Mouse (Mus musculus) MEL-GATA-1-ER (cell line): ENCODE measurements around the gene Olfr131.
"Not testable (repeated sequence)": the region's sequence is repeated elsewhere in the genome, so short reads cannot be mapped to it uniquely, and the experiment has no call there.

Source experiments
- DNase-seq: peaks from one replicate; pipeline ENCODE4 v3.0.0-alpha.2; 2012; ENCODE audit warnings: low read depth; ENCODE audit errors: extremely low read depth

Olfr131 gene

DNA sequence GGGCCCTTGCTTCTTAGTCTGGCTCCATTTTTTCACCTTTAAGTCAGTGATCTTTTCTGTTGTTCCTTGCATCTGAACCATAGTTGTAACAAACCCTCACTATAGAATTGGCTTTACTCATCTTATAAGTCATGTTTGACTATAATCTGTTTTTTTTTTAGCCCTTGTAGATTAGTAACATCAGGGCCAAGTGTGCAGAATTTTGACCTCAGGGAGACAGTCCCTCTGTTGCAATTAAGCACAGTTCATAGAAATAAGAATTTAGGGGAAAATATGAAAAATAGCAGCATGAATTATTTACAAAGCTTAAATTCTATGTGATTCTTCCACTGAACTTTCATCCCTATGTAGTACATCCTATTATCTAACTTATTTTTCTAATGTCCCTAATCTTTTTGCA is at the start of gene Olfr131:
TSS of gene Olfr131 (minus strand) at position 101 of the 400 bp plus-strand sequence.
- DNase-seq: no peak

DNA sequence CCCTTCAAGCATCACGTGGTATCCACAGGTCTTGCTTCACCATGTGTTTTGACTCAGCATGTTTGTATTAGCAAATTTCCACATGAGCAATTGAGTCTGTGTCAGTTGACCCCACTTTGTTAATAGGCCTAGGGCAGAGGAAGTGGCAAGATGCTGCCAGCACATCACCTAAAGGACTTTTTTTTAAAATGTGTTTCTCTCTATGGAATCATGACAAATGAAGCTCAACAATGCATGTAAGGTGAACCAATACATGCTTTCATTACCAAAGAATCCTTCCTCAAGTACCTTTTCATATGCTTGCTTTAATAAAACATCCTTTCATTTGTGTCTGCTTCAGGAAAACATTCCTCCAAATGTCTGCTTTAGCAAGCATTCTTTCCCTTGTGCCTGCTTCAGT is 45.9 kb upstream of the Olfr131 start, which contains the start of gene Olfr132:
TSS of gene Olfr132 (minus strand) at position 101 of the 400 bp plus-strand sequence.
- DNase-seq: no peak

DNA sequence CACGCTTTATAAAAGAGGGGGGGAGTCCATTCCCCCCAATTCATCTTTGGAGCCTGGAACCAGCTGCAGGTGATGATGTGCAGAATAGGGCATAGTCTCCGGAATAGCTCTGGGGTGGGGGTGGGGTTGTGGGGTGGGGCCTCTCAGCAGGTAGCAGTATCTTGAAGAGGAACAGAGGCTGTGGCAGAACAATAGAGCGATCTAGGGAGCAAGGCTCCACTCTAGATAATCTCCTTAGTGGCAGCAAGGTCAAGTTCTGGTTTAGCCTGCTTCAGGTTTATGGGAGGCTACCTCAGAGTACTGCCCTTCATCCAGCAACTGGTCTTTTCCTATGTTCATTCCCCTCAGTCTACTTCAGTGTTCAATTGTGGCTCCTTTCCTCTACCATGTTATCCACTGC is 36.9 kb upstream of the Olfr131 start:
- not testable (repeated sequence) for DNase-seq

DNA sequence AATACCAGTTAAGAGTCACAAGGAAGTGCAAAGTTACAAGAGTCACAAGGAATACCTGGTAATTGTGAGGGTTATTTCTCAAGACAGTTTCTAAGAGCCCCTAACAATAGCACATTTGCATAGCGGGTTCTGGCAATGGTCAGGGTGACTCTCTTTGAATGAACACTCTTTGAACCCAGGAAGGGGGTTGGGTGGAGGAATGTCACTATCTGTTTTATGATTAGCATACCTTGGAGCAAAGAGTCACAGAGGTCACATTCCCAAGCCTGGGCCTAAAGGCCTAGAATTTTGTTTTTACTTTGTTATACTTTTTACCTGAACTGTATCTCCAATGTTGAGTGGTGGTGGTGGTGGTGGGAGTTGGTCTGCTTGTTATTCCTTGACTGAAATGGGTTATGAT is 35.7 kb upstream of the Olfr131 start:
- not testable (repeated sequence) for DNase-seq

DNA sequence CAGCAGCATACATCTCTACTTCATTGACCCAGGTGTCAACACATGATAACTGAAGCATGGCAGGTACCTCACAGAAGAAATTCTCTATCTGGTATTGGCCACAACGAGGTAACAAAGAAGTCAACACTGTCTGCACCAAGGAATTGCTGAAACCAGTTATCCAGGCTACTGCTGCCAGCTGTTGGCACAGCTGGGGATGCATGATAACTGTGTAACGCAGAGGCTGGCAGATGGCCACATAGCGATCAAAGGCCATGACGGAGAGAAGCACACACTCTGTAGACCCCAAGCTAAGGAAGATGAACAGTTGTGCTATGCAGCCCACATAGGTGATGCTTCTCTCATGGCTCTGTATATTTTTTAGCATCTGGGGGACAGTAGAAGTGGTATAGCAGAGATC is 6.1 kb downstream of the Olfr131 start:
- no peak for DNase-seq

DNA sequence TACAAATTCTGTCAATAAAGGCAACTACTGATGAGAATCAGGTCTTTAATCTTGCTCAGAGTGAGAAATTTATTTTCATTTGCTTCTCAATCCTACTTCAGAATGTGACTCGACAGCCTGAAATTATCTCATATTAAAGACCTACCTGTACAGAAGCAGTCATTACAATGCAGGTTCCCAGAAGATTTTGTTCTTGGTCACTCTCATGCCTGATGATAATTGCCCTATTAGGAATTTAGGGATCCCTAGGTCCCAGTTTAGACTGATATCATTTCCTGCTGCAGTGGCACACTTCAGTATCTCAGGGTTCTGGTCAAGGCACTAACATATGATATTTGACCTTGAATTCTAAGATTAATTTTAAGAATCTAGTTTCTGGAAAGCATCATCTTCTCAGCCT is 24.9 kb downstream of the Olfr131 start, which contains the start of gene Olfr130:
TSS of gene Olfr130 (plus strand) at position 301 of the 400 bp plus-strand sequence.
- no peak for DNase-seq

DNA sequence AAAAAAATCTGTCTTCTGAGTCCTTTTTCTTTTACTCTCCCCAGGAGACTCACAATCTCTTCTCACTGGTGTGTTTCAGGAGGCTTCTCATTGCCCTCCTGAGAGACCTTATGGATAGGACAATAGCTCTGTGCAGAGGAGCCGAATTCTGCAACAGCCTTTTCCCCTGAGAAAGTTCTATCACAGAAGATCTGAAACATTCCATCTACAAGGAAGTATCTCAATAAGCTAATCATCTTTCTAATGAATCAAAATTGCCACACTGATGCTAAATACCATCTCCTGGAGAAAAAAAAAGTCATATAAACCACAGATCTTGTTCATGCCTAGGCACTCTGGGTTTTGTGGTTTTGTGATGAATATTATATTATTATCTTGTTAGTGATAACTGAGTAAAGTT is 28.5 kb downstream of the Olfr131 start, which contains the start of gene Olfr129:
TSS of gene Olfr129 (minus strand) at position 101 of the 400 bp plus-strand sequence.
- no peak for DNase-seq
